Mouse (Mus musculus) heart, postnatal 10 days (tissue): ENCODE results near the gene Usp24. TPM values are rescaled to one million over a fixed set of nuclear protein-coding genes. Genes with fewer than 3 reads are reported as not detected.

Experiments
- DNase-seq, 2 experiments: peaks; one replicate each; pipeline ENCODE4 v3.0.0; 2021
- intact Hi-C: fragments of 180-260 bp; cut with DNase I; formaldehyde crosslinking; loops from one replicate; pipeline ENCODE4 v1.15.1; 2025
- total RNA-seq, 2 experiments: library from RNA; stranded (reverse); gene quantifications; 2 replicates each; pipeline ENCODE4 v1.2.3; 2021

The Usp24 gene
- total RNA-seq, 2 experiments from 2014 or later: 40.6 to 44.5 TPM

- peak; percentile 32 to 70 for DNase-seq
- intact Hi-C loops: loop anchor here (1.0 kb wide), 1 partner anchor 55 kb away; no protein-coding TSS in a partner anchor
These were observed 158.2 kb downstream of the Usp24 start for GRCm38 (mm10) chr4:106474241-106474640.

GRCm38 (mm10) chr4:106480545-106480944 is 164.5 kb downstream of the Usp24 start:
- intact Hi-C loops: no loop called here
- no peak for DNase-seq

DNA sequence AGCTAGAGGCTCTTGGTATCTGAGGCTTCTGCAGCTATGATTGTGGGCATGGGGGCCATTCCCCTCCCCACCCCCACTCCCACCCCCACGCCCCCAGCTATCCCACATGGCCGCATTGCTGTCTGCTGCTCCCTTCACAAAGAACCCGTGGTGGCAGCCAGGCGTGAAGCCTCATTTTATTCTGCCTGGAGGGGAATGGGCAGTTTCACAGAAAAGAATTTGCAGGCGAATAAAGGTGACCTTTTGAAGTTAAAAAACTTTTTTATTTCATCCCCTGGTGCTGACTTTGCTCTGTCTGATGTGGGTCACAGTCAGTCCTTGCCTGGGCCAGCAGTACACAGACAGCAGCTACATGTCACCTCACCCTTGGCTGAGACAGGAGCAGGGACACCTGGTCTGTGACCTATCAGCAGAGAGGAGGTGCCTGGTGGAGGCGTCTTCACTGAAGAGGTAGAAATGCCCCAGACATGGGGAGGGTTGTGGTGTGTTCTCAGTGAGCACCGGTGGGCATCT is 167.3 kb downstream of the Usp24 start:
- intact Hi-C loops: no loop called here
- DNase-seq: no peak

DNA sequence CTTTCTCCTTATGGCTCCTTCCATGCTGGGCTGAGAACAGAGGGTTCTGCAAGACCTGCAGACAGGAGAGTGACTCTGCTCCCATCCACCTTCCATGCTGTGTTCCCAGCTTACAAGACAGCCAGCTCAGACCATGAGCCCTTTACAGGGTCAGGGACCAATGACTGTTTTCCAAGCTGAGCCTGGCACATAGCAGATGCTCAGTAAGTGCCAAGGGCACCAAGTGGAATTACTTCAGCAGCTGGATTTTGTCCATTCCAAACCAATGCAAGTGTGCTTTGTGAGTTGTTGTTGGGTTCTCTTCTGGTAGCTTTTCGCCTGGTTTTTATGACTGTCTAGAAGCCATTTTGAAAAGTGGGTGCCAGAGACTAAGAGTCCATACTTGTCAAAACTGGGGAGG is 167.8 kb downstream of the Usp24 start:
- intact Hi-C loops: no loop called here
- DNase-seq: no peak

GRCm38 (mm10) chr4:106490620-106491019 is 174.6 kb downstream of the Usp24 start:
- intact Hi-C loops: no loop called here
- peak in 1 of 2 experiments; percentile 22 for DNase-seq

Other genes starting within 250 kb of the Usp24 start
- not detected for gene Pcsk9, start 148.1 kb downstream of the Usp24 start, total RNA-seq
- gene Bsnd, start 176.1 kb downstream of the Usp24 start, total RNA-seq: not detected
- gene Dhcr24, start 244.8 kb downstream of the Usp24 start, total RNA-seq: 1 to 10 TPM; 6.9 to 8.4 TPM